Mouse (Mus musculus) testis, adult 2 months (tissue): ENCODE results near the gene Coq10a.

Experiments used
- CTCF ChIP-seq: fragments of 200-500 bp; IDR thresholded peaks from 2 replicates; pipeline ENCODE4 v1.5.1; 2012; ENCODE audit warnings: low read depth, mild to moderate bottlenecking, inconsistent platforms, low read length, moderate library complexity; ENCODE audit not compliant: control insufficient read depth, insufficient read depth, insufficient replicate concordance
- POLR2A ChIP-seq: fragments of 200-500 bp; IDR thresholded peaks from 2 replicates; pipeline ENCODE4 v1.6.1; 2012; ENCODE audit warnings: low read depth, mild to moderate bottlenecking, inconsistent platforms, low read length, moderate library complexity; ENCODE audit not compliant: control insufficient read depth

DNA sequence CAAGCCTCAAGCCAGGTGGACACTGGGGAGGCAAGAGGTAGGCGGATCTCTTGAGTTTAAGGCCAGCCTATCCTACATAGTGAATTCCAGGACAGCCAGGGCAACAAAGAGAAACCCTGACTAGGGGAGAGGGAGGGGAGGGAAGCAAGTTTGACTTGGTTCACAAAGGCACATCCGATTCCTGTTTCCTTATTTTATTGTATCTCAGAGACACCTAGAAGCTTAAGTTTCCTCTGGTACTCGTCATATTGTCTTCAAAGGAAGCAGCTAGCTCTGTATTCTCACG, 41.7 kb upstream of the Coq10a start:
- TF ChIP-seq POLR2A (no peak), CTCF (no peak)
